Mouse (Mus musculus) heart, postnatal 0 days (tissue): ENCODE measurements around the gene Vmn2r48. TPM values are rescaled to one million over a fixed set of nuclear protein-coding genes. Genes with fewer than 3 reads are reported as not detected.
"Not testable (repeated sequence)": the region's sequence is repeated elsewhere in the genome, so short reads cannot be mapped to it uniquely, and the experiment has no call there.

Experiments used
- ATAC-seq: fragments of 200-750 bp; cut with Nextera tagmentation; 2 replicates; pipeline ENCODE4 v1.8.0; 2017; ENCODE audit warnings: low read depth, moderate number of reproducible peaks, moderate library complexity; ENCODE audit not compliant: insufficient read depth
- DNase-seq: peaks from one replicate; pipeline ENCODE4 v3.0.0-alpha.2; 2016; ENCODE audit warnings: low spot score
- H3K27ac ChIP-seq: fragments of 300-500 bp; sonication (generic); 2 replicates; pipeline ENCODE4 v1.5.1; 2014; ENCODE audit warnings: low read depth, mild to moderate bottlenecking
- H3K27me3 ChIP-seq: fragments of 300-500 bp; sonication (generic); 2 replicates; pipeline ENCODE4 v1.6.1; 2014; ENCODE audit warnings: low read length, mixed read lengths; ENCODE audit not compliant: control insufficient read depth, insufficient read depth
- H3K36me3 ChIP-seq: fragments of 300-500 bp; sonication (generic); replicated peaks from 2 replicates; pipeline ENCODE4 v1.6.1; 2014; ENCODE audit warnings: low read length, mixed read lengths; ENCODE audit not compliant: control insufficient read depth, insufficient read depth
- H3K4me1 ChIP-seq: fragments of 300-500 bp; sonication (generic); 2 replicates; pipeline ENCODE4 v1.6.1; 2014; ENCODE audit warnings: antibody characterized with exemption; ENCODE audit not compliant: control insufficient read depth, insufficient read depth
- H3K4me2 ChIP-seq: fragments of 300-500 bp; sonication (generic); 2 replicates; pipeline ENCODE4 v1.6.1; 2014; ENCODE audit warnings: low read depth, mild to moderate bottlenecking, low read length, moderate library complexity
- H3K4me3 ChIP-seq: fragments of 300-500 bp; sonication (generic); 2 replicates; pipeline ENCODE4 v1.5.1; 2014; ENCODE audit warnings: low read depth, low read length
- H3K9ac ChIP-seq: fragments of 300-500 bp; sonication (generic); replicated peaks from 2 replicates; pipeline ENCODE4 v1.6.1; 2014; ENCODE audit warnings: low read depth, low read length, mixed read lengths
- H3K9me3 ChIP-seq: fragments of 300-500 bp; sonication (generic); replicated peaks from 2 replicates; pipeline ENCODE4 v1.6.1; 2016; ENCODE audit warnings: low read length; ENCODE audit not compliant: control insufficient read depth
- WGBS: fragments of 180-500 bp; shearing (Covaris S2); extraction: QIAGEN DNeasy Blood & Tissue Kit; methylation state at CpG from one replicate; pipeline ENCODE4 v1.1.7; 2014; 5-methylcytosine and 5-hydroxymethylcytosine counted together
- polyA plus RNA-seq: library from polyadenylated mRNA; unstranded; fragments of >200 nt; fragmentation: Nextera tagmentation; extraction: Ambion mirVana; gene quantifications from 2 replicates; pipeline ENCODE4 v1.2.1, GENCODE M21; 2015
- total RNA-seq: library from RNA; depleted of rRNA; stranded (reverse); fragments of >200 nt; gene quantifications from 2 replicates; pipeline ENCODE4 v1.2.3, GENCODE M21; 2014; ENCODE audit warnings: low replicate concordance; rRNA removed

Gene Vmn2r48
- not detected in 2 replicates for total RNA-seq
- not detected in 2 replicates for polyA plus RNA-seq

GRCm38 (mm10) chr7:9953485-9953884, at the start of gene Vmn2r48:
TSS of gene Vmn2r48 (minus strand) at chr7:9953585.
- not testable (repeated sequence) for H3K9me3 ChIP-seq, H3K36me3 ChIP-seq, H3K4me3 ChIP-seq, DNase-seq, H3K4me1 ChIP-seq, ATAC-seq, H3K27me3 ChIP-seq, H3K4me2 ChIP-seq, H3K9ac ChIP-seq, H3K27ac ChIP-seq
- 67% methylated on average over 2 of the region's 2 CpGs for WGBS

DNA sequence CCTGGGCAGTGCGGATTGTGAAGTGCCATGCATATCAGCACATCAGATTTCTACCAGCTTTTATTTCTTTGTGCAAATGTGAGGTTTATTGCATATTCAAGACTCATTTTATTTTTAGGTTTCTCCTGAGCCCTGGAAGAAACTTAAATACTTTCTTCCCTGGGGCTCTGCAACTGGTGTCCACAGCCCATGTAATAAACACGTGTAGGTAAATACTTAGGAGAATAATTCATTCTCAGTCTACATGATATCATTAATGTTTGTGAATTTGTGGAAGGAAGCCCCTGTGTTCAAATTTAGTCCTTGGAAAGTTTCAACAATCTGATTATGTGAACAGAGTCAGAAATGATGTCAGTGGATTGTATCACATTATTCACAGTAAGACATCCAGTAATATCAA, 38.8 kb upstream of the Vmn2r48 start, which contains the start of gene Vmn2r49:
TSS of gene Vmn2r49 (minus strand) at position 101 of the 400 bp plus-strand sequence.
- H3K27ac ChIP-seq, ATAC-seq, H3K4me2 ChIP-seq, H3K4me3 ChIP-seq, H3K9ac ChIP-seq, DNase-seq, H3K27me3 ChIP-seq, H3K36me3 ChIP-seq, H3K4me1 ChIP-seq, H3K9me3 ChIP-seq: not testable (repeated sequence)
- WGBS = no CpG with 5 or more reads among the region's 2 CpGs

Other genes with a start within 250 kb of the Vmn2r48 start
- gene Vmn2r46, start 183.0 kb downstream of the Vmn2r48 start, total RNA-seq = not detected in 2 replicates
- not detected in 2 replicates for gene Vmn2r46, start 183.0 kb downstream of the Vmn2r48 start, polyA plus RNA-seq
- not detected in 2 replicates for gene Vmn2r47, start 112.3 kb downstream of the Vmn2r48 start, total RNA-seq
- not detected in 2 replicates for gene Vmn2r47, start 112.3 kb downstream of the Vmn2r48 start, polyA plus RNA-seq
- gene Vmn2r49, start 38.7 kb upstream of the Vmn2r48 start, total RNA-seq = not detected in 2 replicates
- gene Vmn2r49, start 38.7 kb upstream of the Vmn2r48 start, polyA plus RNA-seq = not detected in 2 replicates
- not detected in 2 replicates for gene Vmn2r50, start 99.7 kb upstream of the Vmn2r48 start, total RNA-seq
- not detected in 2 replicates for gene Vmn2r50, start 99.7 kb upstream of the Vmn2r48 start, polyA plus RNA-seq
- not detected in 2 replicates for gene Vmn2r51, start 152.2 kb upstream of the Vmn2r48 start, total RNA-seq
- gene Vmn2r51, start 152.2 kb upstream of the Vmn2r48 start, polyA plus RNA-seq = not detected in 2 replicates
- gene Vmn2r52, start 223.0 kb upstream of the Vmn2r48 start, total RNA-seq = not detected in 2 replicates
- gene Vmn2r52, start 223.0 kb upstream of the Vmn2r48 start, polyA plus RNA-seq = not detected in 2 replicates